Mouse (Mus musculus) embryonic facial prominence, embryonic 13.5 days (tissue): ENCODE results near the gene Gm2956. TPM values are rescaled to one million over a fixed set of nuclear protein-coding genes. Genes with fewer than 3 reads are reported as not detected.
"Not testable (repeated sequence)": the region's sequence is repeated elsewhere in the genome, so short reads cannot be mapped to it uniquely, and the experiment has no call there.

Experiments
- ATAC-seq: fragments of 200-750 bp; cut with Nextera tagmentation; 2 replicates; pipeline ENCODE4 v1.8.0; 2017; ENCODE audit warnings: low read depth; ENCODE audit not compliant: insufficient number of reproducible peaks, insufficient read depth, low FRiP score, low TSS enrichment
- H3K27ac ChIP-seq: fragments of 300-500 bp; sonication (generic); 2 replicates; pipeline ENCODE4 v1.5.1; 2015; ENCODE audit warnings: moderate library complexity, mild to moderate bottlenecking, inconsistent platforms
- H3K27me3 ChIP-seq: fragments of 300-500 bp; sonication (generic); 2 replicates; pipeline ENCODE4 v1.6.1; 2015; ENCODE audit warnings: mild to moderate bottlenecking, inconsistent platforms
- H3K36me3 ChIP-seq: fragments of 300-500 bp; sonication (generic); 2 replicates; pipeline ENCODE4 v1.6.1; 2015; ENCODE audit warnings: mild to moderate bottlenecking, inconsistent platforms
- H3K4me1 ChIP-seq: fragments of 300-500 bp; sonication (generic); 2 replicates; pipeline ENCODE4 v1.6.1; 2015; ENCODE audit warnings: inconsistent platforms
- H3K4me2 ChIP-seq: fragments of 300-500 bp; sonication (generic); 2 replicates; pipeline ENCODE4 v1.6.1; 2015; ENCODE audit warnings: moderate library complexity, mild to moderate bottlenecking, inconsistent platforms
- H3K4me3 ChIP-seq: fragments of 300-500 bp; sonication (generic); 2 replicates; pipeline ENCODE4 v1.5.1; 2015; ENCODE audit warnings: mild to moderate bottlenecking, inconsistent platforms
- H3K9ac ChIP-seq: fragments of 300-500 bp; sonication (generic); 2 replicates; pipeline ENCODE4 v1.6.1; 2015; ENCODE audit warnings: mild to moderate bottlenecking, inconsistent platforms
- H3K9me3 ChIP-seq: fragments of 300-500 bp; sonication (generic); 2 replicates; pipeline ENCODE4 v1.6.1; 2016; ENCODE audit warnings: inconsistent platforms
- WGBS: fragments of 180-500 bp; shearing (Covaris S2); methylation state at CpG from one replicate; pipeline ENCODE4 v1.1.7; 2015; ENCODE audit warnings: mixed read lengths; 5-methylcytosine and 5-hydroxymethylcytosine counted together
- polyA plus RNA-seq: library from polyadenylated mRNA; unstranded; fragments of >200 nt; fragmentation: Nextera tagmentation; extraction: Ambion mirVana; gene quantifications from 2 replicates; pipeline ENCODE4 v1.2.1, GENCODE M21; 2015

Gm2956 gene
- not detected in 2 replicates for polyA plus RNA-seq

DNA sequence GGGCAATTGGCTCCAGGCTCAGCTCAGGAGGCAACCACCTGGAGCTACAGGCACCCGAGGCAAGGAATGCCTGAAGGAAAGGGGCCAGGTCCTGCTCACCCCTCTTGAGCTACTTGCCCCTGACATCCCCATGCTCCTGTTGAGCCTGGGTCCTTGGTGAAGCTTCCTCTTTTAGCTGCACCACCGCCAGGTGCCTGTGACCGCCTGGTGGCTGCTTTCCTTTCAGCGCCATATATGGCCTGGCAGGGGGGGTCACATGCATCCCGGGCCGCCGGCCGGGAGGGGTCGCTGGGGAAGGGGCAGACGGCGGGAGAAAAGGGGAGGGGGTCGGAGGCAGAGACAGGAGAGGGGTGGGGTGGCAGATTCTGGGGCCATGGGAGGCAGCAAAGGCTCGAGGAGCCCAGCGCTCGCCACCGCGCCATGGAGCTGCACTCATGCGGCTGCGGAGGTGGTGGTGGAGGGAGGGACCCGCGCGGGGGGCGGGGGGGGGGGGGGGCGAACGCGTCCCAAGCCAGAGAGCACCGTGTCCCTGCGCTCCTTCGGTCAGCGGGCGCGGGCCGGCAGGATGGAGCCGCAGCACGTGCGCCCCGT is at the start of gene Gm2956:
TSS of gene Gm2956 (plus strand) at position 541 of the 591 bp plus-strand sequence.
- not testable (repeated sequence) for ATAC-seq, H3K27ac ChIP-seq
- peak within 1 kb of the TSS; percentile 41 for H3K4me3 ChIP-seq

DNA sequence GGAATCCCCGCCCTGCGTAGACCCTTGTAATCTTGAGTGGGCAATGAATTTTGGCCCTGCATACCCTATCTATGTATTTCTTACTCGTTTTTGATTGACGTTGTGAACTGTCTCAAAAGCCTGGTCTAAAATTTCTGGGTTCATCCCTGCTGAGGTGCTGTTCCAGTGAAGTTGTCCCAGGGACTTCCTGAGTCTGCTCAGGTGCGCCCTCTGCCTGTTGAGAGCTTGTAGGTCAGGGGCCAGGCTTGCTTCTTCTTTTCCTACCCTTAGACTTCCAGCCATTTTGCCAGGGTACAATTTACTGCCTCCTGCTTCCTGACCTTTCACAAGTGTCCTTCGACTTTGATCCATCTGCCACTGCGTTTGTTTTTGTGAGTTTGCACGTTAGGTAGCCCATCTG is 979 bp downstream of the Gm2956 start:
- H3K4me3 ChIP-seq, H3K36me3 ChIP-seq, ATAC-seq, H3K27ac ChIP-seq, H3K4me1 ChIP-seq, H3K27me3 ChIP-seq, H3K9ac ChIP-seq, H3K9me3 ChIP-seq: not testable (repeated sequence)
- peak overlapping the region; percentile 62 for H3K4me2 ChIP-seq
- WGBS: 8% methylated on average over 5 of the region's 8 CpGs

More for the DNA sequence above, at the start of gene Gm2956:
- not testable (repeated sequence) for H3K36me3 ChIP-seq, H3K27me3 ChIP-seq, H3K4me1 ChIP-seq, H3K9me3 ChIP-seq
- H3K4me2 ChIP-seq: peak within 1 kb of the TSS; percentile 62
- H3K9ac ChIP-seq: 0 out of 2 replicates have a peak within 1 kb of the TSS, but pooled peaks have one; percentile 46
- 0% methylated on average over 8 of the region's 37 CpGs for WGBS

DNA sequence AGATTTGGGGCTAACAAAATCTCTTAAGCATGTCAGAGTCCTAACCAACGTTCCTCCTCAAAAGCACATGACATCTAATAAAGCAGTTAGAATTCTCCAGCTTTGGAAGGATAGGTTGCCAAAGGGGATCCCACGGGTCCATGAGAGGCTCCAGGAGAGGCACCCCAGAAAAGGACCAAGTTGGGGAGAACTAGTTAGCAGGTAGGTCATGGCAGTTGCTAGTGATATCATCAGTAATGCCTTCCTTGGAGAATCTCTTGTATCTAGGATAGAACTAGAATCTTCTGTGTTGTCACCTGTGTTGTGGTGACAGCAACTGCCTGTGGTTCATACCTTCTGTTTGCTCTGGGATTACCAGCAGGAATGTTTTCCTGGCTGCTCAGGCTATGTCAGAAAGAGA is 62.4 kb downstream of the Gm2956 start, which contains the start of gene Gm10413:
TSS of gene Gm10413 (plus strand) at position 301 of the 400 bp plus-strand sequence.
- H3K4me2 ChIP-seq, ATAC-seq, H3K27me3 ChIP-seq, H3K9me3 ChIP-seq, H3K27ac ChIP-seq, H3K4me1 ChIP-seq, H3K36me3 ChIP-seq, H3K9ac ChIP-seq, H3K4me3 ChIP-seq: not testable (repeated sequence)
- WGBS: no CpG with 5 or more reads among the region's 2 CpGs

Other genes starting within 250 kb of the Gm2956 start
- gene Gm10340, start 198.6 kb upstream of the Gm2956 start, polyA plus RNA-seq: not detected in 2 replicates
- gene Gm5795, start 144.4 kb upstream of the Gm2956 start, polyA plus RNA-seq: not detected in 2 replicates
- 6.6 and 8.5 TPM in 2 replicates for gene D830030K20Rik, start 124.1 kb upstream of the Gm2956 start, polyA plus RNA-seq
- not detected in 2 replicates for gene Gm10413, start 62.5 kb downstream of the Gm2956 start, polyA plus RNA-seq
- gene Gm10409, start 80.0 kb downstream of the Gm2956 start, polyA plus RNA-seq: 1.0 and 1.6 TPM in 2 replicates
- 0.42 TPM in 1 of 2 replicates, not detected in the other for gene Gm3005, start 95.5 kb downstream of the Gm2956 start, polyA plus RNA-seq
- gene Gm10408, start 116.8 kb downstream of the Gm2956 start, polyA plus RNA-seq: not detected in 2 replicates